Comparison of ENCODE assay signal across 18 mouse cellular contexts in the genomic region with DNA sequence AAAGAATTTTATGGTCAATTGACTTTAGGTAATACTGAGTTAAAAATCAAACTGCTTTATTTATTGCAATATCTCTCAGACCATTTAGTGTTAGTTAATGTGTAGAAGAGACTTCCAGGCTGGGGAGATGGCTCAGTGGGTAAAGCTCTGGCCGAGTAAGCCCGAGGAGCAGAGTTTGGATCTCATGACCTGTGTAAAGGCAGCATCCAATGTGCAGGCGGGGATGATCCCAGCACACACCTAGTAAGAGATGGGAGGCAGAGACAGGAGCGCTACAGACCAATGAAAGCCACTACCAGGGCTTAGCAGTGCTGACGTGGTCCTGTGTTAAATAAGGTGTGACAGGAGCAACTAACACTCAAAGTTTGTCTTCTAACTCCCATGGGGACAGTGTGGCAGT.
"Had no signal": no experiment of that assay in that cellular context is flagged by ENCODE, and none has a peak within 500 bp of the region (broad histone marks: within the 10 kb centered on the region; RNA-seq: fewer than 3 reads in every experiment).

No protein-coding gene starts in this region.

- H3K9me3 ChIP-seq: midbrain, embryonic 10.5 days; midbrain, embryonic 13.5 days; neural tube, embryonic 13.5 days; stomach, embryonic 15.5 days had no signal

- ATAC-seq: intestine, postnatal 0 days; midbrain, embryonic 13.5 days; midbrain, embryonic 16.5 days had no signal

- H3K4me2 ChIP-seq: liver, embryonic 13.5 days; midbrain, embryonic 13.5 days; neural tube, embryonic 13.5 days; stomach, embryonic 15.5 days had no signal

- H3K27ac ChIP-seq: left cerebral cortex, adult 2 months; liver, embryonic 13.5 days; macrophage; midbrain, embryonic 10.5 days; midbrain, embryonic 13.5 days; neural tube, embryonic 13.5 days; stomach, embryonic 15.5 days had no signal

- DNase-seq: layer of hippocampus, postnatal 36 days; liver, embryonic 13.5 days; lung, adult 2 months; lung, postnatal 14 days; retina, postnatal 1 day; right cerebral cortex, postnatal 25 days; spleen, adult 18-20 months; thymus, postnatal 36 days had no signal

- H3K36me3 ChIP-seq: liver, embryonic 13.5 days; midbrain, embryonic 10.5 days; midbrain, embryonic 13.5 days; neural tube, embryonic 13.5 days; stomach, embryonic 15.5 days had no signal

- H3K9ac ChIP-seq: liver, embryonic 13.5 days; midbrain, embryonic 13.5 days; neural tube, embryonic 13.5 days; stomach, embryonic 15.5 days had no signal

- H3K27me3 ChIP-seq: liver, embryonic 13.5 days; megakaryocyte, embryonic 14.5 days; midbrain, embryonic 13.5 days; neural tube, embryonic 13.5 days; stomach, embryonic 15.5 days had no signal

- H3K4me3 ChIP-seq: left cerebral cortex, adult 2 months; liver, embryonic 13.5 days; megakaryocyte, embryonic 14.5 days; midbrain, embryonic 10.5 days; midbrain, embryonic 13.5 days; myocyte; neural tube, embryonic 13.5 days; stomach, embryonic 15.5 days had no signal

- H3K4me1 ChIP-seq: liver, embryonic 13.5 days; megakaryocyte, embryonic 14.5 days; midbrain, embryonic 10.5 days; midbrain, embryonic 13.5 days; neural tube, embryonic 13.5 days; stomach, embryonic 15.5 days had no signal
